Mouse (Mus musculus) ES-Bruce4 (cell line): ENCODE measurements around the gene Stat3.

Experiments
- EP300 ChIP-seq: IDR thresholded peaks from 2 replicates; pipeline ENCODE4 v1.6.1; 2011; ENCODE audit warnings: low read depth, low read length; ENCODE audit not compliant: insufficient read depth
- POLR2A ChIP-seq: IDR thresholded peaks from one replicate; pipeline ENCODE4 v1.8.1; 2011; ENCODE audit warnings: low read length; ENCODE audit not compliant: insufficient read depth

GRCm38 (mm10) chr11:100959464-100959810 is 20.1 kb upstream of the Stat3 start:
- no peak for TF ChIP-seq POLR2A
- no peak for TF ChIP-seq EP300
